Mouse (Mus musculus): ENCODE measurements around the gene Gm11492. TPM values are rescaled to one million over a fixed set of nuclear protein-coding genes. Genes with fewer than 3 reads are reported as not detected.

Gene Gm11492
- total RNA-seq, 1 experiment from 2014 or later, result not detected

- ATAC-seq (replicated peaks in 1 of 2; ENCODE audit: insufficient read depth in 1 of 2, low FRiP score in 2 of 2, low TSS enrichment in 1 of 2, low read depth in 1 of 2, poor library complexity in 2 of 2, severe bottlenecking in 2 of 2), result no peak
Measured at GRCm38 (mm10) chr11:87617606-87618005, 51.2 kb downstream of the Gm11492 start.

Other genes with a start within 250 kb of the Gm11492 start
- 2.6 and 6.4 TPM in 2 replicates for gene Ppm1e, start 207.6 kb upstream of the Gm11492 start, total RNA-seq (2017)
- gene Rad51c, start 161.7 kb upstream of the Gm11492 start, total RNA-seq (2017), result 7.3 and 13.4 TPM in 2 replicates
- gene Tex14, start 161.6 kb upstream of the Gm11492 start, total RNA-seq (2017), result 2.9 TPM in 1 of 2 replicates, not detected in the other
- gene Sept4, start 2.2 kb downstream of the Gm11492 start, total RNA-seq (2017), result 7.6 and 12.0 TPM in 2 replicates
- gene Mtmr4, start 25.5 kb downstream of the Gm11492 start, total RNA-seq (2017), result 19.4 and 21.1 TPM in 2 replicates
- not detected in 2 replicates for gene Hsf5, start 50.5 kb downstream of the Gm11492 start, total RNA-seq (2017)
- gene Rnf43, start 96.1 kb downstream of the Gm11492 start, total RNA-seq (2017), result 0.69 TPM in 1 of 2 replicates, not detected in the other
- gene Supt4a, start 170.9 kb downstream of the Gm11492 start, total RNA-seq (2017), result 61.7 and 69.9 TPM in 2 replicates
- gene Tspoap1, start 193.9 kb downstream of the Gm11492 start, total RNA-seq (2017), result 6.8 and 7.7 TPM in 2 replicates
- gene Mpo, start 226.9 kb downstream of the Gm11492 start, total RNA-seq (2017), result 288 and 568 TPM in 2 replicates

Data from hematopoietic stem cell, adult 5-6 weeks (primary cell).